Mouse (Mus musculus): ENCODE measurements around the gene Uchl1. TPM values are rescaled to one million over a fixed set of nuclear protein-coding genes. Genes with fewer than 3 reads are reported as not detected.

Gene Uchl1
- polyA plus RNA-seq, 1 experiment, result 2.2 TPM

DNA sequence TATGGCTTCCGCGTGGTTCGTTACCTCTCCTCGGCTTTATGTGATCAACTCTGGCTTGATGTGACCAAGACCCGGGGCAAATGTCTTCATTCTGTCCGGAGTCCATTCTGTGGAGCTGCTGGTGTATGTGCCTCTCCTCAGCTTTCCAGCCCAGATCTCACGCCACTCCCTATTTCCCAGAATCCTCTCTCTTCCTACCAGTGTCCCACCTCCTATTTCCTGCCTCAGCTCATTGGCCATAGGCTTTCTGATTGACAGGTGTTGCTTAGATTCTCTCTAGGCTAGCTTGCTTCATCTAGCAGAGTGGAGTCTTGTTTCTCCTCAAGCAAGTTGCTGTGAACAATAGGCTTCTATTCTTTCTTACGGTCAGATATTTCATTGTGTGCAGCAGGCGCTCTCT is 13.9 kb downstream of the Uchl1 start:
- Histone ChIP-seq H3ac (ENCODE audit: control insufficient read depth, insufficient read length) (no peak overlapping the region), H3K4me3 (no peak overlapping the region), H3K36me3 (ENCODE audit: control insufficient read depth, insufficient read depth) (no peaks in the 10 kb centered on the region), H3K79me2 (ENCODE audit: control insufficient read depth, insufficient read depth) (no peaks in the 10 kb centered on the region), H3K27me3 (ENCODE audit: control insufficient read depth, insufficient read depth, insufficient read length) (no peaks in the 10 kb centered on the region), H3K4me2 (ENCODE audit: low read depth) (no peak overlapping the region)
- TF ChIP-seq E2F4 (IDR thresholded peaks at IDR 0.05; ENCODE audit: insufficient read depth) (no peak), POLR2A (IDR thresholded peaks at IDR 0.05; ENCODE audit: insufficient read length, low read depth) (peak; percentile 25)

DNA sequence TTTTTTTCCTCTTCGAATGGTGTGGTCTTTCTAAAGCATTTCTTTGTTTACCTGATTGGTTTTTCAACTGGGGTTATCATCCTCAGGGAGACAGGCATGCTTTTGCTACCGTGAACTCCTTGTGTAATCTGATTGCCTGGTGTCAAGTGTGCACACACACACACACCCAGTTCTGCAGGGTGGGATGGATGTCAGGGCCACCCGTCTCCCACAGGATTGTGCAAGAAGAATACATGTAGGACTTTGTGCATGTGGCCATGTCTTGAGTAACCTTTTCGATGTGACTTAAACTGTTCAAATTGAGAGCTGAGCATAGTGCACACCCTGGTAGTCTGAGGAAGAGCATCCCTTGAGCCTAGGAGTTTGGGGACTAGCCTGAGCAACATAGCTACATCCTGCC is 17.3 kb downstream of the Uchl1 start:
- H3K36me3 ChIP-seq (ENCODE audit: control insufficient read depth, insufficient read depth), result no peaks in the 10 kb centered on the region
- H3K4me3 ChIP-seq, result no peak overlapping the region
- H3K79me2 ChIP-seq (ENCODE audit: control insufficient read depth, insufficient read depth), result no peaks in the 10 kb centered on the region
- no peak for TF ChIP-seq POLR2A (IDR thresholded peaks at IDR 0.05; ENCODE audit: insufficient read length, low read depth)
- no peak for TF ChIP-seq POLR2AphosphoS2 (IDR thresholded peaks at IDR 0.05; ENCODE audit: insufficient read length, low read depth)
- no peak for TF ChIP-seq MAX (IDR thresholded peaks at IDR 0.05; ENCODE audit: low read depth)
- no peak for TF ChIP-seq CEBPB (IDR thresholded peaks at IDR 0.05; ENCODE audit: insufficient read depth, poor library complexity, severe bottlenecking)
- TF ChIP-seq E2F4 (IDR thresholded peaks at IDR 0.05; ENCODE audit: insufficient read depth), result no peak
- TF ChIP-seq MYOD1 (IDR thresholded peaks at IDR 0.05; ENCODE audit: control insufficient read depth in 1 of 3, insufficient read length in 2 of 3, low read depth in 2 of 3), result no peak
- H3ac ChIP-seq (ENCODE audit: control insufficient read depth, insufficient read length), result no peak overlapping the region
- H3K4me2 ChIP-seq (ENCODE audit: low read depth), result no peak overlapping the region
- no peaks in the 10 kb centered on the region for H3K27me3 ChIP-seq (ENCODE audit: control insufficient read depth, insufficient read depth, insufficient read length)

DNA sequence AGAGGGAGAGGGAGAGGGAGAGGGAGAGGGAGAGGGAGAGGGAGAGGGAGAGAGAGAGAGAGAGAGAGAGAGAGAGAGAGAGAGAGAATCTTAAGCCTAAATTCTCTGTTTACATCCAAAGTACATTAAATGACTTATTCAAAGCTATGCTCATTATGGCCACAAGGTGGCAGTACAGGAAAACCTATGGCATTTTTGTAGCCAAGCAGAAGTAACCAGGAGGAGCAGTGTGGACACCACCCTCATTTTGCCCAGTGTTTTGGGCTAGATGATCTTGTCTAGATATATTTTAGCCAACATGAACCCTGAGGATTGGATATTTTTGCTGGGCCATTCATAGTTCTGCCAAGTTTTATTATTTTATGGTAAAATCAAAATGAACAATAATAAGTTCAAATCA is 21.2 kb downstream of the Uchl1 start:
- Histone ChIP-seq H3ac (ENCODE audit: control insufficient read depth, insufficient read length) (no peak overlapping the region), H3K4me2 (ENCODE audit: low read depth) (no peak overlapping the region), H3K27me3 (ENCODE audit: control insufficient read depth, insufficient read depth, insufficient read length) (peaks cover 4% of the 10 kb centered on the region), H3K36me3 (ENCODE audit: control insufficient read depth, insufficient read depth) (no peaks in the 10 kb centered on the region), H3K79me2 (ENCODE audit: control insufficient read depth, insufficient read depth) (no peaks in the 10 kb centered on the region), H3K4me3 (no peak overlapping the region)
- TF ChIP-seq MAX (IDR thresholded peaks at IDR 0.05; ENCODE audit: low read depth) (no peak), CEBPB (IDR thresholded peaks at IDR 0.05; ENCODE audit: insufficient read depth, poor library complexity, severe bottlenecking) (no peak), TCF12 (IDR thresholded peaks at IDR 0.05; ENCODE audit: insufficient read depth, poor library complexity, severe bottlenecking) (no peak), POLR2A (IDR thresholded peaks at IDR 0.05; ENCODE audit: insufficient read length, low read depth) (no peak), MYOD1 (IDR thresholded peaks at IDR 0.05; ENCODE audit: control insufficient read depth in 1 of 3, insufficient read length in 2 of 3, low read depth in 2 of 3) (no peak), MYOG (IDR thresholded peaks at IDR 0.05; ENCODE audit: control insufficient read depth in 1 of 3, insufficient read depth in 1 of 3, insufficient read length in 2 of 3, low read depth in 2 of 3) (no peak), E2F4 (IDR thresholded peaks at IDR 0.05; ENCODE audit: insufficient read depth) (no peak), TCF3 (IDR thresholded peaks at IDR 0.05; ENCODE audit: insufficient read length, low read depth) (no peak), POLR2AphosphoS2 (IDR thresholded peaks at IDR 0.05; ENCODE audit: insufficient read length, low read depth) (no peak), USF1 (IDR thresholded peaks at IDR 0.05; ENCODE audit: low read depth) (no peak), REST (IDR thresholded peaks at IDR 0.05; ENCODE audit: insufficient read depth, insufficient read length) (no peak), SRF (IDR thresholded peaks at IDR 0.05; ENCODE audit: control insufficient read depth, insufficient read length, low read depth) (no peak)

DNA sequence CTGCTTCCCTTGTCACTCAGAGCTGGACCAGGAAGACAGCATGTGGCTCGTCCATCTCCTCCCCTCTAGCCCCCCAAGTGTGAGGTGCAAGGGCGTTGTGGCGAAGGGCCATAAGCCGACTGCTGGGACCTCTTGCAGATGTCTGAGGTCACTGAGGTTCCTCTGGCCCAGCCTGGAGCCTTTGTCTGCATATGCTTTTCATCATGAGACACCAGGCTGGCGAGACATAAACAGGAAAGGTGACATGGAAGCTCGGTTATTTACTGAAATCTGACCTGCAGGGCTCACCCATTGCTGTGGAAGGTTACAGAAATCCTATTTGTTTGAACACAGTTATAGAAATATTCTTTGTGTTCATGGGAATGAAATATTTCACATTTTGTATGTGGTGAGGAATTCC is 24.0 kb downstream of the Uchl1 start:
- TF ChIP-seq TCF12 (IDR thresholded peaks at IDR 0.05; ENCODE audit: insufficient read depth, poor library complexity, severe bottlenecking) (no peak), USF1 (IDR thresholded peaks at IDR 0.05; ENCODE audit: low read depth) (no peak), MAX (IDR thresholded peaks at IDR 0.05; ENCODE audit: low read depth) (no peak), TCF3 (IDR thresholded peaks at IDR 0.05; ENCODE audit: insufficient read length, low read depth) (no peak), MYOD1 (IDR thresholded peaks at IDR 0.05; ENCODE audit: control insufficient read depth in 1 of 3, insufficient read length in 2 of 3, low read depth in 2 of 3) (no peak), POLR2A (IDR thresholded peaks at IDR 0.05; ENCODE audit: insufficient read length, low read depth) (no peak), POLR2AphosphoS2 (IDR thresholded peaks at IDR 0.05; ENCODE audit: insufficient read length, low read depth) (no peak), MYOG (IDR thresholded peaks at IDR 0.05; ENCODE audit: control insufficient read depth in 1 of 3, insufficient read depth in 1 of 3, insufficient read length in 2 of 3, low read depth in 2 of 3) (no peak), REST (IDR thresholded peaks at IDR 0.05; ENCODE audit: insufficient read depth, insufficient read length) (no peak), CEBPB (IDR thresholded peaks at IDR 0.05; ENCODE audit: insufficient read depth, poor library complexity, severe bottlenecking) (no peak), E2F4 (IDR thresholded peaks at IDR 0.05; ENCODE audit: insufficient read depth) (no peak)
- Histone ChIP-seq H3ac (ENCODE audit: control insufficient read depth, insufficient read length) (no peak overlapping the region), H3K27me3 (ENCODE audit: control insufficient read depth, insufficient read depth, insufficient read length) (peaks cover 4% of the 10 kb centered on the region), H3K4me3 (no peak overlapping the region), H3K36me3 (ENCODE audit: control insufficient read depth, insufficient read depth) (no peaks in the 10 kb centered on the region), H3K79me2 (ENCODE audit: control insufficient read depth, insufficient read depth) (no peaks in the 10 kb centered on the region), H3K4me2 (ENCODE audit: low read depth) (no peak overlapping the region)

DNA sequence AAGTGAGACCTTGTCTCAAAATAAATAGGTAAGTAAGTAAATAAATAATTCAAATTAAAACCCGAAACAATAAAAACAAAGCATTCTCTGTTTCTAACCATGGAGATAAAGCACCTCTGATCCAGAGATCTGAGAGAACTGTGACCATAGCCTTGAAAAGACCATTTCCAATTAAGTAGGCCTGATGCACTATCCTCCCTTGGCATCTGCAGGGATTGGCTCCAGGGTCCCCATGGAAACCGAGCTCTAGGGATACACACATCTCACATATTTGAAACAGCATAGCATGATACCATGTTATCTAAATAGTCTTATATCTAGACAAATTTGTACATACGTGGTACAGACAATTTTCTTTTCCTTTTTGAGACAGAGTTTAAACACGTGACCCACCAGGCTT is 26.1 kb downstream of the Uchl1 start:
- no peak for TF ChIP-seq REST (IDR thresholded peaks at IDR 0.05; ENCODE audit: insufficient read depth, insufficient read length)
- TF ChIP-seq USF1 (IDR thresholded peaks at IDR 0.05; ENCODE audit: low read depth), result no peak
- no peak for TF ChIP-seq TCF3 (IDR thresholded peaks at IDR 0.05; ENCODE audit: insufficient read length, low read depth)
- TF ChIP-seq SRF (IDR thresholded peaks at IDR 0.05; ENCODE audit: control insufficient read depth, insufficient read length, low read depth), result no peak
- TF ChIP-seq CEBPB (IDR thresholded peaks at IDR 0.05; ENCODE audit: insufficient read depth, poor library complexity, severe bottlenecking), result no peak
- no peak overlapping the region for H3ac ChIP-seq (ENCODE audit: control insufficient read depth, insufficient read length)
- H3K36me3 ChIP-seq (ENCODE audit: control insufficient read depth, insufficient read depth), result no peaks in the 10 kb centered on the region
- H3K27me3 ChIP-seq (ENCODE audit: control insufficient read depth, insufficient read depth, insufficient read length), result peaks cover 4% of the 10 kb centered on the region
- H3K4me3 ChIP-seq, result no peak overlapping the region
- H3K4me2 ChIP-seq (ENCODE audit: low read depth), result no peak overlapping the region
- no peaks in the 10 kb centered on the region for H3K79me2 ChIP-seq (ENCODE audit: control insufficient read depth, insufficient read depth)

Data from myocyte (in vitro differentiated cells).